Mouse (Mus musculus): ENCODE results near the gene Gm49393.

DNA sequence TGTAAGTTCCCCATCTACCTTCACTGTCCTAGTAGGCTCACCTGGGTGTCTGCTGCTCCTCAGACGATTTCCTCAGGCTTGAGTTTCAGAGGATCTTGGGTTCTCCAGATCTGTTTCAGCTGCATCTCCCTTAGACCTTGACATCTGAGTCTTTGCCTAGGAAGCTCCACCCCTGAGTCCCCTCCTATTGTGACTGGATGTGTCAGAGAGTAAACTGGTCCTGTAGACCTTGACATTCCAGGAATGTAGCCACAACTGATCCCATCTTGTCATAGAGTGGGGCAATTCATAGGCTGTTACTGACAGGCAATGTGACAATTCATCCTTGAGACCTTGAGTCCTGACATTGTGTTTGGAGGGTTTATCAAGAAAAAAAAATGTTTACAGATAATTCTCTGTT is 71.1 kb downstream of the Gm49393 start, which contains the start of gene 4930486L24Rik:
- TF ChIP-seq CTCF (IDR thresholded peaks at IDR 0.05; ENCODE audit: borderline replicate concordance, insufficient read depth, low read depth, low read length) (no peak), POLR2A (IDR thresholded peaks at IDR 0.05; ENCODE audit: borderline replicate concordance, insufficient read depth, low read length) (no peak)
